ENCODE assay signal across 26 mouse cellular contexts in genomic region chr10:47741667-47742066, GRCm38 (mm10).
"Had no signal": no experiment of that assay in that cellular context is flagged by ENCODE, and none has a peak within 500 bp of the region (broad histone marks: within the 10 kb centered on the region; RNA-seq: fewer than 3 reads in every experiment).

No protein-coding gene starts in this region.

- H3K36me3 ChIP-seq: embryonic facial prominence, embryonic 10.5 days; embryonic facial prominence, embryonic 12.5 days; embryonic facial prominence, embryonic 13.5 days; embryonic facial prominence, embryonic 15.5 days; forebrain, embryonic 10.5 days; forebrain, embryonic 12.5 days; forebrain, embryonic 15.5 days had no signal

- H3K27me3 ChIP-seq: embryonic facial prominence, embryonic 12.5 days; embryonic facial prominence, embryonic 13.5 days; embryonic facial prominence, embryonic 15.5 days; forebrain, embryonic 12.5 days; forebrain, embryonic 13.5 days; forebrain, embryonic 15.5 days had no signal

- H3K4me3 ChIP-seq: embryonic facial prominence, embryonic 10.5 days; embryonic facial prominence, embryonic 12.5 days; embryonic facial prominence, embryonic 13.5 days; embryonic facial prominence, embryonic 15.5 days; erythroblast, embryonic 14.5 days; forebrain, embryonic 10.5 days; forebrain, embryonic 12.5 days; forebrain, embryonic 13.5 days; forebrain, embryonic 15.5 days; gastrocnemius, adult 2 months; heart, adult 2 months had no signal

- H3K4me2 ChIP-seq: embryonic facial prominence, embryonic 12.5 days; embryonic facial prominence, embryonic 13.5 days; embryonic facial prominence, embryonic 15.5 days; forebrain, embryonic 12.5 days; forebrain, embryonic 13.5 days; forebrain, embryonic 15.5 days had no signal

- DNase-seq: cerebellum, adult 8-10 months; cerebellum, adult 9-10 months; cerebellum, adult 9-11 months; cerebellum, postnatal 10 days; cerebellum, postnatal 14 days; cerebellum, postnatal 25 days; cerebellum, postnatal 36 days; embryo, embryonic 11 days; forebrain, postnatal 0 days; gastrocnemius, adult 2 months; gastrocnemius, postnatal 10 days; gastrocnemius, postnatal 14 days; gastrocnemius, postnatal 25 days; gastrocnemius, postnatal 36 days; heart, adult 11 months; heart, adult 18-20 months; heart, adult 2 months had no signal
